Mouse (Mus musculus): ENCODE data around the gene Ddx1. TPM values are rescaled to one million over a fixed set of nuclear protein-coding genes. Genes with fewer than 3 reads are reported as not detected.
A peak's percentile ranks its signal among the peaks of the same experiment; 100 is the strongest.

The Ddx1 gene
- polyA plus RNA-seq, 2 experiments: 22.5 to 68.5 TPM

GRCm38 (mm10) chr12:13268826-13269449, 19.9 kb upstream of the Ddx1 start, which contains the start of gene Nbas:
Gene Nbas, plus strand, starts transcription at chr12:13269133.
- TF ChIP-seq EP300 (IDR thresholded peaks at IDR 0.05; ENCODE audit: low read depth) (no peak), CTCF (IDR thresholded peaks at IDR 0.05; ENCODE audit: low read depth) (no peak)
- peak within 1 kb of the TSS; percentile 94 for H3K9ac ChIP-seq (replicated peaks)
- H3K4me2 ChIP-seq (ENCODE audit: low read depth): peak within 1 kb of the TSS; percentile 85
- H3K4me3 ChIP-seq (ENCODE audit: insufficient read depth in 1 of 2, low read depth in 2 of 2, low read length in 2 of 2): peak within 1 kb of the TSS; percentile 97 to 98
- peaks cover 4 to 8% of the 10 kb centered on the region in 2 experiments; a peak in 3 of 4 replicates for H3K4me1 ChIP-seq (replicated peaks; ENCODE audit: control insufficient read depth in 2 of 2, insufficient read depth in 2 of 2, low read length in 1 of 2)
- WGBS (ENCODE audit: insufficient replicate concordance): 4% methylated on average over 38 of the region's 38 CpGs
- no peaks in the 10 kb centered on the region for H3K36me3 ChIP-seq (replicated peaks; ENCODE audit: control insufficient read depth, insufficient read depth, low read depth)
- H3K27me3 ChIP-seq (ENCODE audit: control insufficient read depth, insufficient read depth, low read length): no peaks in the 10 kb centered on the region
- H3K9me3 ChIP-seq (ENCODE audit: control insufficient read depth, low read length): no peaks in the 10 kb centered on the region
- peak within 1 kb of the TSS; percentile 8; the same call in 1 of the 2 replicates for H3K27ac ChIP-seq
- peak; percentile 90 for ATAC-seq (ENCODE audit: insufficient read depth)
- peak; percentile 47 to 52 (median 51) for DNase-seq (ENCODE audit: low read depth in 3 of 3, low spot score in 3 of 3)

- Histone ChIP-seq H3K27me3 (ENCODE audit: control insufficient read depth, insufficient read depth, low read length) (no peaks in the 10 kb centered on the region), H3K36me3 (replicated peaks; ENCODE audit: control insufficient read depth, insufficient read depth, low read depth) (no peaks in the 10 kb centered on the region), H3K9me3 (ENCODE audit: control insufficient read depth, low read length) (no peaks in the 10 kb centered on the region), H3K4me3 (ENCODE audit: insufficient read depth in 1 of 2, low read depth in 2 of 2, low read length in 2 of 2) (peak overlapping the region; percentile 97 to 98; a peak in 3 of 4 replicates), H3K4me2 (ENCODE audit: low read depth) (peak overlapping the region; percentile 85), H3K27ac (no peak overlapping the region), H3K9ac (replicated peaks) (no peak overlapping the region), H3K4me1 (replicated peaks; ENCODE audit: control insufficient read depth in 2 of 2, insufficient read depth in 2 of 2, low read length in 1 of 2) (peaks cover 4 to 8% of the 10 kb centered on the region in 2 experiments; a peak in 3 of 4 replicates)
- ATAC-seq (ENCODE audit: insufficient read depth): no peak; the same call in 1 of the 2 replicates
- TF ChIP-seq EP300 (IDR thresholded peaks at IDR 0.05; ENCODE audit: low read depth) (no peak), CTCF (IDR thresholded peaks at IDR 0.05; ENCODE audit: low read depth) (no peak)
- DNase-seq (ENCODE audit: low read depth in 3 of 3, low spot score in 3 of 3): no peak
- WGBS (ENCODE audit: insufficient replicate concordance): 22% methylated on average over 3 of the region's 3 CpGs
These were observed 19.4 kb upstream of the Ddx1 start for GRCm38 (mm10) chr12:13268412-13268811.

DNA sequence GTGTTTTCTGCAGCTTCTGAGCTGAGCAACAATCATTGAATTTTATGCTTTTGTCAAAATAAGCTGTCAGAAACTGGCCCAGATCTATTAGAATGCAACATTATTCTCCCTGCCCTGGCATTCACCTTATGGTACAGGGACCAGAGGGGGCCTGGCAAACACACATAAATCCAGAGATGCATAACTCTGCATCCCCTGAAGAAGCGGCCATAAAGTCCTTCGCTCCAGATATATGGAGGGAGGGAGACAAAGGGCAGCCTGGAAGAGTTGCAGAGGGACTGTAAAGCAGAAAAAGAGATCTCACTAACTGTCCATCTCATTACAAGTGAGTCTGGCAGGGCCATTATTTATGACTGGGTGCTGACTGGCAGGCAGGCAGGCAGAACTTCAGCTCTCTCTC, 6.7 kb upstream of the Ddx1 start:
- no peaks in the 10 kb centered on the region for H3K9me3 ChIP-seq (ENCODE audit: control insufficient read depth, low read length)
- TF ChIP-seq EP300 (IDR thresholded peaks at IDR 0.05; ENCODE audit: low read depth) (no peak), CTCF (IDR thresholded peaks at IDR 0.05; ENCODE audit: low read depth) (no peak)
- no peak overlapping the region for H3K4me3 ChIP-seq (ENCODE audit: insufficient read depth in 1 of 2, low read depth in 2 of 2, low read length in 2 of 2)
- no peaks in the 10 kb centered on the region for H3K36me3 ChIP-seq (replicated peaks; ENCODE audit: control insufficient read depth, insufficient read depth, low read depth)
- H3K27ac ChIP-seq: no peak overlapping the region
- no peak overlapping the region for H3K4me2 ChIP-seq (ENCODE audit: low read depth)
- WGBS (ENCODE audit: insufficient replicate concordance): 59% methylated on average over 2 of the region's 2 CpGs
- H3K9ac ChIP-seq (replicated peaks): no peak overlapping the region
- no peak for DNase-seq (ENCODE audit: low read depth in 3 of 3, low spot score in 3 of 3)
- no peaks in the 10 kb centered on the region for H3K27me3 ChIP-seq (ENCODE audit: control insufficient read depth, insufficient read depth, low read length)
- no peak for ATAC-seq (ENCODE audit: insufficient read depth)
- no peaks in the 10 kb centered on the region for H3K4me1 ChIP-seq (replicated peaks; ENCODE audit: control insufficient read depth in 2 of 2, insufficient read depth in 2 of 2, low read length in 1 of 2)

DNA sequence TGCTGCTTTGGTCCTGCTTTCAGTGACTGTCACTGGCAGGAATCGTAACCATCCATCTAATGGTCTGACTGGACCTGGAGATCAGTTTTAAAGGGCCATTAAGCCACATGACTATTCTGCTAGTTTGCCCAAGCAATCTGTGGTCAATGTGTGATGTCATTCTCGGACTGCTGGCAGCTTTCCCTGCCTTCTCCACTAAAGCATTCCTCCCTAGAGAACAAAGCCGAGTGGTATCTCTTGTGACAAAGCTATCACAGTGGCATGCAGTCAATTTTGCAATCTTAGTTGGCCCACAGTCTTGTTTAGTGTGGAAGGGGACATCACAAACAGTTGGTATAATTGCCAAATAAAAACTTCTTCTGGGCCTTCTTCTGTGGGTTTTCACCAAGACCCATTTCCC, 6.1 kb upstream of the Ddx1 start:
- Histone ChIP-seq H3K4me3 (ENCODE audit: insufficient read depth in 1 of 2, low read depth in 2 of 2, low read length in 2 of 2) (no peak overlapping the region), H3K4me2 (ENCODE audit: low read depth) (no peak overlapping the region), H3K27me3 (ENCODE audit: control insufficient read depth, insufficient read depth, low read length) (no peaks in the 10 kb centered on the region), H3K9me3 (ENCODE audit: control insufficient read depth, low read length) (no peaks in the 10 kb centered on the region), H3K36me3 (replicated peaks; ENCODE audit: control insufficient read depth, insufficient read depth, low read depth) (no peaks in the 10 kb centered on the region), H3K4me1 (replicated peaks; ENCODE audit: control insufficient read depth in 2 of 2, insufficient read depth in 2 of 2, low read length in 1 of 2) (no peaks in the 10 kb centered on the region), H3K9ac (replicated peaks) (no peak overlapping the region), H3K27ac (no peak overlapping the region)
- 38% methylated on average over 3 of the region's 3 CpGs for WGBS (ENCODE audit: insufficient replicate concordance)
- ATAC-seq (ENCODE audit: insufficient read depth): no peak
- DNase-seq (ENCODE audit: low read depth in 3 of 3, low spot score in 3 of 3): no peak
- TF ChIP-seq EP300 (IDR thresholded peaks at IDR 0.05; ENCODE audit: low read depth): no peak

DNA sequence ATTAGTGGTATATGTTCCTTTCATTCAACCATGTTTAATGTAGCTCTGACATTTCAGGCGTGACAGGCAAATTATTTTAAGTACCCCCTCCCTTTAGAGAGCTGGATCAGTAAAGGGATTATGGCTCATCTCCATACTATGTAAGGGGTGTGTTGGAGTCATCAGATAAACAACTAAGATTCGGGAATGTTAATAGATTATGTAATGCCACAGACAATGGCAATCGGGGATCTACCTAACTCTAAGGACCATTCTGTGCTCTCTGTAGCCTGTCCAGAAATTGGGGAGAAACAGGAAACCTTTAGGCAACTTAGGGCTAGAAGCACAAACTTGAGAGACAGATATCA, 533 bp upstream of the Ddx1 start:
- H3K4me3 ChIP-seq (ENCODE audit: insufficient read depth in 1 of 2, low read depth in 2 of 2, low read length in 2 of 2): peak overlapping the region; percentile 81 to 98; a peak in 3 of 4 replicates
- no peaks in the 10 kb centered on the region for H3K9me3 ChIP-seq (ENCODE audit: control insufficient read depth, low read length)
- peak overlapping the region; percentile 98 for H3K9ac ChIP-seq (replicated peaks)
- peaks cover 2 to 6% of the 10 kb centered on the region in 2 experiments; a peak in 2 of 4 replicates for H3K4me1 ChIP-seq (replicated peaks; ENCODE audit: control insufficient read depth in 2 of 2, insufficient read depth in 2 of 2, low read length in 1 of 2)
- WGBS (ENCODE audit: insufficient replicate concordance): 74% methylated on average over 3 of the region's 3 CpGs
- no peaks in the 10 kb centered on the region; the same call in 1 of the 2 replicates for H3K36me3 ChIP-seq (replicated peaks; ENCODE audit: control insufficient read depth, insufficient read depth, low read depth)
- DNase-seq (ENCODE audit: low read depth in 3 of 3, low spot score in 3 of 3) (no peak), ATAC-seq (ENCODE audit: insufficient read depth) (no peak)
- no peaks in the 10 kb centered on the region for H3K27me3 ChIP-seq (ENCODE audit: control insufficient read depth, insufficient read depth, low read length)
- TF ChIP-seq CTCF (IDR thresholded peaks at IDR 0.05; ENCODE audit: low read depth) (no peak), EP300 (IDR thresholded peaks at IDR 0.05; ENCODE audit: low read depth) (no peak)
- peak overlapping the region; percentile 78 for H3K4me2 ChIP-seq (ENCODE audit: low read depth)
- H3K27ac ChIP-seq: no peak overlapping the region
